In the genomic region with DNA sequence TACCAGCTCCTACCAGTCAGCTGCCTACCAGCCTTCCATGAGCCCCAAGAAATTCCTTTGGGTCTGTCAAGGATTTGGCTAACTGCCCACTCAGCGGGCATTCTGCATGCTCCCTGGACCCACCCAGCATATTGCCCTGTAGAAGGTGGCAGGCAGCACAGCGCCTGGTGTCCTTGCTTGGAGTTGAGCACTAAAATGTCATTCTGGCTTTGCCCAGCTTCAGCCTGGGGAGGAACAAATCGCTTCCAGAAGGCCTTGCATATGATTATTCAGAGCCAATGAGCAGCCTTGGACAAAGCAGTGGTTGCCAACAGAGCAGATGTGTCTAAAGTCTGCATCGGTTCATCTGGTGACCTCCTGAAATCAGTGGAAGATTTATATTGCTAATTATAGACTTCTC, we compare ENCODE assay signal across 16 mouse cellular contexts.
DNase-seq lines count a peak whose midpoint lies in the region; ATAC-seq and TF ChIP-seq lines count a peak whose summit lies in the region.
"Had no signal": no experiment of that assay in that cellular context is flagged by ENCODE, and none has a peak within 500 bp of the region (broad histone marks: within the 10 kb centered on the region; RNA-seq: fewer than 3 reads in every experiment).

No protein-coding gene starts in this region.

- peak; percentile 83 for ATAC-seq in forebrain, embryonic 13.5 days
- no peak for ATAC-seq in forebrain, embryonic 11.5 days (replicated peaks; ENCODE audit: low FRiP score)
- ATAC-seq in midbrain, embryonic 13.5 days: 0 out of 2 replicates have a peak, but pooled peaks have one; percentile 9

- TF ChIP-seq CTCF in brain, embryonic 14.5 days (IDR thresholded peaks at IDR 0.05; ENCODE audit: borderline replicate concordance, extremely low read depth, insufficient read depth, insufficient read length): no peak

- peaks cover 17% of the 10 kb centered on the region for H3K4me1 ChIP-seq in forebrain, embryonic 13.5 days
- H3K4me1 ChIP-seq in forebrain, embryonic 11.5 days (replicated peaks; ENCODE audit: control insufficient read depth, insufficient read depth, low read length): 0 out of 2 replicates have a peak, but pooled peaks cover 2% of the 10 kb centered on the region
- H3K4me1 ChIP-seq in midbrain, embryonic 13.5 days (replicated peaks): peaks cover 4% of the 10 kb centered on the region
- H3K4me1 ChIP-seq: heart, embryonic 13.5 days; liver, embryonic 15.5 days had no signal

- no peak for DNase-seq in forebrain, embryonic 11.5 days (ENCODE audit: low spot score)
- peak; percentile 39 for DNase-seq in kidney, postnatal 10 days
- no peak for DNase-seq in kidney, adult 8-10 months
- peak; percentile 80 for DNase-seq in brain, embryonic 14.5 days (ENCODE audit: low read depth)
- DNase-seq in spleen, adult 12 weeks (ENCODE audit: low spot score): no peak
- no peak for DNase-seq in right cerebral cortex, adult 2 months (ENCODE audit: low spot score in 2 of 2)
- DNase-seq: adrenal gland, postnatal 14 days; cerebellum, adult 9-11 months; heart, postnatal 4 days; layer of hippocampus, postnatal 36 days; right cerebral cortex, adult 18-20 months; thymus, postnatal 25 days had no signal

- no peak overlapping the region for H3K27ac ChIP-seq in forebrain, embryonic 13.5 days
- no peak overlapping the region for H3K27ac ChIP-seq in forebrain, embryonic 11.5 days (ENCODE audit: low read depth, low read length)
- H3K27ac ChIP-seq in midbrain, embryonic 13.5 days: no peak overlapping the region
- H3K27ac ChIP-seq: heart, embryonic 13.5 days; liver, embryonic 15.5 days had no signal

- no peaks in the 10 kb centered on the region for H3K9me3 ChIP-seq in forebrain, embryonic 13.5 days (replicated peaks)
- no peaks in the 10 kb centered on the region for H3K9me3 ChIP-seq in forebrain, embryonic 11.5 days (ENCODE audit: control insufficient read depth, low read length)
- H3K9me3 ChIP-seq in midbrain, embryonic 13.5 days: no peaks in the 10 kb centered on the region
- H3K9me3 ChIP-seq: heart, embryonic 13.5 days; liver, embryonic 15.5 days had no signal

- WGBS in forebrain, embryonic 13.5 days: 63% methylated on average over 4 of the region's 4 CpGs
- WGBS in forebrain, embryonic 11.5 days: 88% methylated on average over 4 of the region's 4 CpGs
- 70% methylated on average over 4 of the region's 4 CpGs for WGBS in midbrain, embryonic 13.5 days

- H3K4me2 ChIP-seq in forebrain, embryonic 13.5 days: no peak overlapping the region
- no peak overlapping the region for H3K4me2 ChIP-seq in forebrain, embryonic 11.5 days (ENCODE audit: low read depth, low read length, severe bottlenecking)
- no peak overlapping the region for H3K4me2 ChIP-seq in midbrain, embryonic 13.5 days (replicated peaks)
- H3K4me2 ChIP-seq: heart, embryonic 13.5 days; liver, embryonic 15.5 days had no signal

- no peak overlapping the region for H3K4me3 ChIP-seq in forebrain, embryonic 13.5 days
- no peak overlapping the region for H3K4me3 ChIP-seq in forebrain, embryonic 11.5 days (ENCODE audit: low read depth, low read length)
- H3K4me3 ChIP-seq in midbrain, embryonic 13.5 days (replicated peaks): no peak overlapping the region
- H3K4me3 ChIP-seq: heart, embryonic 13.5 days; liver, embryonic 15.5 days had no signal

- H3K9ac ChIP-seq in forebrain, embryonic 13.5 days: no peak overlapping the region
- no peak overlapping the region for H3K9ac ChIP-seq in forebrain, embryonic 11.5 days (ENCODE audit: low read length)
- H3K9ac ChIP-seq in midbrain, embryonic 13.5 days (replicated peaks): no peak overlapping the region
- H3K9ac ChIP-seq: heart, embryonic 13.5 days; liver, embryonic 15.5 days had no signal

- H3K27me3 ChIP-seq in forebrain, embryonic 13.5 days: no peaks in the 10 kb centered on the region
- H3K27me3 ChIP-seq in forebrain, embryonic 11.5 days (ENCODE audit: control insufficient read depth, insufficient read depth, low read length): no peaks in the 10 kb centered on the region
- peaks cover 13% of the 10 kb centered on the region for H3K27me3 ChIP-seq in midbrain, embryonic 13.5 days
- H3K27me3 ChIP-seq: liver, embryonic 15.5 days had no signal

- no peak for TF ChIP-seq POLR2A in brain, embryonic 14.5 days (IDR thresholded peaks at IDR 0.05; ENCODE audit: borderline replicate concordance, extremely low read depth, insufficient read depth, insufficient read length, poor library complexity, severe bottlenecking)

- no peaks in the 10 kb centered on the region for H3K36me3 ChIP-seq in forebrain, embryonic 13.5 days (ENCODE audit: poor library complexity, severe bottlenecking)
- H3K36me3 ChIP-seq in forebrain, embryonic 11.5 days (ENCODE audit: control insufficient read depth, insufficient read depth, low read length): no peaks in the 10 kb centered on the region
- no peaks in the 10 kb centered on the region for H3K36me3 ChIP-seq in midbrain, embryonic 13.5 days
- H3K36me3 ChIP-seq: heart, embryonic 13.5 days; liver, embryonic 15.5 days had no signal

Comparison
In these comparisons a context has a peak if more than half of its experiments do, and no peak if none do; other contexts are left out.
1. DNase-seq: peak in kidney, postnatal 10 days (single experiment) and brain, embryonic 14.5 days (single experiment); none in forebrain, embryonic 11.5 days (single experiment), kidney, adult 8-10 months (0 of 2), spleen, adult 12 weeks (single experiment) and right cerebral cortex, adult 2 months (0 of 2).